Mouse (Mus musculus) thymus, postnatal 14 days (tissue): ENCODE measurements around the gene Tpr.

Source experiments
- DNase-seq: peaks from one replicate; pipeline ENCODE4 v3.0.0; 2021

The Tpr gene

DNA sequence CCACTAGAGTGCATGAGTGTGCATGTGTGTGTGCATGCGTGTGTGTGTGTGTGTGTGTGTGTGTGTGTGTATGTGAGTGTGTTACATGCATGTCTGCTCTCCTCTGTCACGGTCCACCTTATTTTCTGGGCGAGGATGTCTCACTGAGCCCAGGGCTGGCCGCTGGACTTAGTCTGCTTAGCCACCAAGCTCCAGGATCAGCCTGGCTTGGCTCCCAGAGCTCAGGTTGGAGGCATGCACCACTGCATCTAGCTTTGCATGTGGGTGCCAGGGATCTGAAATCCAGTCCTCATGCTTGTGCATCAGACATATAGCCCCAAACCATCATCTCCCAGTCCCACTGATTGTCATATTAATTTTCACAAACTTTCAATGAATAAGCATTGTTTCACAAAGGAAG, 71.1 kb downstream of the Tpr start:
- DNase-seq, result no peak

DNA sequence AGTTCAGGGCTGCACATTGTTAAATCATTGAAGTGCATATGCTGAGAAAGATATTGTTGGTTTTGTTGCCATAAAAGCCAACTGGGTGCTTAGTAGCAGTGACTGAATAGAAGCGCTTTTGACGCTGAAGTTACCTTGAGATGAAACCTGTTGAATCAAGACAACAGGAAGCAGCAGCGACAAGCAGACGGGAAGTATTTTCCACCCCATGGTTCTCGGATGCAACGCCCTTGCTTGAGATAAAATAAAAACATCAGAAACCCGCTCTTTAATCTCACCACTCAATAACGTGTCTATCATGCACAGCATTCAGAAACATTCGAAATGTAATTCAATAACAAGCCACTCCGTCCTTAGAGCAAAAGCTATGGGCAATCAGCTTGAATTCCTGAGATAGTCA, 72.7 kb downstream of the Tpr start:
- no peak for DNase-seq

DNA sequence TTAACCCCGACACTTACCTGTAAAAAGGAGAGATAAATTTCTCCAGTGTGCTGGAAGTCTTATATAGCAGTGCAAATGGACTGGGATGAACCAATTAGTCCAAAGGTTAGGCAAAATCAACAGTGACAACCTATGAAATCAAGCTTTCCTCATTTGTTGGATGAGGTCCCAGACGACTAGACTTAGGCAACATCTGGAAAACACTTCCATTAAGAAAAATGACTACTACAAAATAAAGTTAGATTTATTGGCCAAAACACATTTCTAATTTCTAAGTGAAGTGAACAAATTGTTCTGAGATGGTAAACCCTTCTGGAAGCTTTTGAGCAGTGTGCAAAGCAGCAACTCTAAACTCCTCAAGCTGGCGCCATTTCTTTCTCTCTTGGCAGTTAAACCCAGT, 73.5 kb downstream of the Tpr start, which contains the start of gene Prg4:
Prg4 (minus strand) TSS at position 34 of the 400 bp plus-strand sequence.
- DNase-seq, result no peak

DNA sequence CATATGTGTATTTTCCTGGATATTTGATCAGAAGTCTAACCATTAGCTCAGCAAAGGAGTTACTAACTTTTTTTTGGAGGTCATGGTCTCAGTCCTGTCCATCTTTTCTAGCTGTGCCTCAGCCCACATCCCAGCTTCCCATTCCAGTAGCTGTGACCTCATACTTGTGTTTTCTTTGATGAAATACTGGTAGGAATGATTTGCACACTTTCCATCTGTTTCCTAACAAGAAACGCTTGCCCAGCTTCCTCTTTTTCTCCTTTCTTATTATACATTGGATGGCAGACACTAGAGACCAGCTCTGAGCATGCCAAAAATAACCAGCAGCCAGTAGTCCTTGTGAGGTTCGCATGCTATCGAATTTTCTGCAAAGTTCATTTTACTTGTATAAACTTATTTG, 77.4 kb downstream of the Tpr start:
- DNase-seq, result no peak

DNA sequence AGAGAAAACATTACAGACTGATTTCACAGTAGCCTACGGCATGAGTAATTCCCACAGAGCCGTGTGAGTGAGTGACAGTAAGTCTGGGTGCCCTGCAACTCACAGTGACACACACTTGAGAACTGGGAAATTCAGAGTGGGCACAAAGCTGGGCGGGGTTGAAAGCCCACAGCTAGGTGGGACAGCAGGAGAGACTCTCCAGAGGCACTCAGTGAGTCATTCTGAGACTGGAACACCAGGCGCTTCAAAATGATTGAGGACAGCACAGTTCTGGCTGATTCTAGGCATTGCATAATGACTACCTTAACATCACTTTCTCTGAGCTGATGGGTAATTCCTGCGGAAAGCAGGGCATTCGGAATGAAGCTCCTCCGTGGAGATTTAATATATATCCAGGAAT, 79.9 kb downstream of the Tpr start:
- no peak for DNase-seq

DNA sequence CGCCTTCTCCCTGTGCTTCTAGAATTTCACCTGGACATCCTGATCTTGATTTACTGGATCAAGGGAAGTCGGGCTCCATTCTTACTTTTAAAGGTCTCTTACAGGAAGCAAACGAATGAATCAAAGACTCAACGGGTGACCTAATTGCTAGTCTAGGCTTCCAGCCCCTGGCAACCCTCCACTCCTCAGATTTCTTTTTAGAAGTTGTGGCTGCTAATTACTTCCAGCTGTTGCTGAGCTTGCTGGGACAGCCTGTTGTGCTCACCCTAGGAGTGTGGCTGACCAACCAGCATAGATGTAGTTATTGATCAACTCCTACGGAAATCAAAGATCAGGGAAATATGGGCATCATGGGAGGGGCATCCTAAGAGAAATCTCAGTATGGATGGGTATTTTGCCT, 88.0 kb downstream of the Tpr start:
- no peak for DNase-seq

DNA sequence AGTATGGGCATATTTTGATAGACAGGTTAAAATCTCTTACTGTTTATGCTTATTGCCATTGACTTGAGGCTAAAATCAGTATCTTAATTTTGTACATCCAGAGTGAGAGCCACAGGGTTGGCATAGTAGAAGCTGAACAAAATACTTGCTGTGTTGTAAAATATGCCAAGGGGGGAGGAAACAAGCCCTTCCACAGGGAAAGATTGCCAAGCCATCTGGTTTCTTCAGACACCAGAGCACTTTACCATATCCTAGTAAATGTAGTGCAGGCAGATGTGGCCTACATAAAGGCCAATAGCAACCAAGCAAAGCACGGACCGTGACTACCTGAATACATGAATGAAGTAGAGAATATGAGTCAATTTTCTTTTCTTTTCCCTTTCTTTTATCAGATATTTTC, 96.5 kb downstream of the Tpr start:
- DNase-seq, result no peak

DNA sequence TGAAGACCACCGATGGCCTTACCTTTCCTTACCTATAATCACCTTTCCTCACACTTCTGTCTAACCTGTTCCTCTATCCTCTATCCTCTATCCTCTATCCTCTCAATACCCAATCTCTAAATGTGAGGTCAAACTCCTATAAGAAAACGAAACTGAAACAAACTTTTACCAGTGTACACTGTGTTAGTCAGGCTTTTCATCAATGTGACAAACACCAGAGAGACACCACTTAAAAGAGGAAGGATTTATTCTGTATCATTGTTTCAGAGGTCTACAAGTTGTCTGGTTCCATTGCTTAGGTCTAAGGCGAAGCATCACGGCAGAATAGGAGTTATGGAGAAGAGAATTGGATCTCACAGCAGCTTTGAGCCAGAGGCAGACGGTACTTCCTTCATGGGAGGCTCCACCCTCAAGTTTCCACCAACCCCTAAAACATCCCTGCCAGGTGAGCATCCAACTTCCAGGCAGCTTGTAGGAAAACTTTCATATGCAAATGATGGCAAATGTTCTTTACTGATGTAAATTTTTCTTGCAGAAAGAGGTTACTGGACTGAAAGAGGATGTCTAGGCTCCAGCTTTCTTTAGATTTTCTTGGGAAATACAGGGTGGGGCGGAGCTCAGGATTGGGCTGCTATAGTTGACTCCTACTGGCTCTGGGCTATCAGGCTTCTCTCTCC, 104.1 kb downstream of the Tpr start:
- no peak for DNase-seq

DNA sequence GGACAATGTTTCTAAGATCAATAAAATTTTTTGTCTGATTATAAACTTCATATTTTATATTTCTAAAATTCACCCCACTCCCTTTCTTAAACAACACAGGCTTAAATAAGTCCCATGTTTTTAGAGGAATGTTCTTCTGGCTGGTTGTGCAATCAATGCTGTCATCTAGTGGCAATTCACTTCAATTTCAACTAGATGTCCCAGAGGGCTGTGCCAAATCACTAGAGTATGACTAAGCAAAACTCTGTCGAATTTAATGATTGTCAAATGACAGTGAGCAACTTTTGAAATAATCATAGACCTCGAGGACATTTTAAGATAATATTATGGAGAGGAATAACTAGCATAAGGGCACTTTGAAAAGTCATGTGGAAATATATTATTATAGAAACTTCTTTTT, 105.1 kb downstream of the Tpr start:
- no peak for DNase-seq

DNA sequence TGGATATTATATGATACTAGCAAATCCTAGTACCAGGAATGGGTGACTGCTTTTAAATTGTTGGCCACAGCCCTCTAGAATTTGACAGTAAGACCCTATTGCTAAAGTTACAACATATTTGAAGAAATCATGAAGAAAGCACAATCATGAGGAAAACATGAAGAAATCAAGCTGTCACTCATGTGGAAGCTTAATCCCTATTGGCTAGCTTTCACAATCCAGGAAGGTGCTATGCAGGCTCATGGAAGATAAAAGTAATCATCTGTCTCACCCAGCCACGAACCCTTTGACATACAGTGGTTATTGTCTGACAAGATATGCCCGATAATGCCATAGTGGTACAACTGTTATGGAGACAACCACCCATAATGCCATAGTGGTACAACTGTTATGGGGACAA, 105.5 kb downstream of the Tpr start:
- DNase-seq, result no peak
